Mouse (Mus musculus): ENCODE measurements around the gene Depdc5.
"Not testable (repeated sequence)": the region's sequence is repeated elsewhere in the genome, so short reads cannot be mapped to it uniquely, and the experiment has no call there.

Depdc5 gene

DNA sequence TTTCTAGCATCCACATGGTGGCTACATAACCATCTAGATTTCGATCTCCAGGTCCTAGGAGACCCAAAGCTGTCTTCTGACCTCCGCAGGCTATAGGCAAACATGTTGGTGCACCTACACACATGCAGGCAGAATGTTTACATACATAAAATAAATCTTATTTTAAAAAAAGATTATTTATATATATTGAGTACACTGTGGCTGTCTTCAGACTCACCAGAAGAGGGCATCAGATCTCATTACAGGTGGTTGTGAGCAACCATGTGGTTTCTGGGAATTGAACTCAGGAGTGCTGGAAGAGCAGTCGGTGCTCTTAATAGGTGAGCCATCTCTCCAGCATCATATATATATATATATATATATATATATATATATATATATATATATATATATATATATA lies 50.6 kb downstream of the Depdc5 start:
- peak; percentile 4 for DNase-seq

GRCm38 (mm10) chr5:32919281-32919680 lies 55.8 kb downstream of the Depdc5 start:
- not testable (repeated sequence) for DNase-seq

DNA sequence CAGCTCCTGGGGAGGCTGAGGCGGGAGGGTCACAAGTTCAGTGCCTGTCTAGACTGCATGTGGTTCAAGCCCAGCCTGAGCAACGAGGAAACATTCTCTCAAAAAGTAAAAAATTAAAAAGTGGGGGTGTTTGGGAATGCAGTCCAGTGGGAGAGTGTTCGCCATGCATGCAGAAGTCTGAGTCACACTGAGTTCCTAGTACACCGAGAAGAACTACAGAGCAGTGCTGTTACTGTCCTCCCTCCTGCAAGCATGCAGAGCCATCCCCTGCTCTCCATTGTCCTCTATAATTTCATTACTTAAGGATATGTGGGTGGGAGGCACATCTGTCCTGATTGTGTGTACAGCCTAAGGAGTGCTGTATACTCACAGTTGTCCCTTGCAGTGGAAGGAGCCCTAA lies 59.4 kb downstream of the Depdc5 start:
- no peak for DNase-seq

- no peak for DNase-seq
Measured at GRCm38 (mm10) chr5:32930761-32931160, 67.3 kb downstream of the Depdc5 start.

DNA sequence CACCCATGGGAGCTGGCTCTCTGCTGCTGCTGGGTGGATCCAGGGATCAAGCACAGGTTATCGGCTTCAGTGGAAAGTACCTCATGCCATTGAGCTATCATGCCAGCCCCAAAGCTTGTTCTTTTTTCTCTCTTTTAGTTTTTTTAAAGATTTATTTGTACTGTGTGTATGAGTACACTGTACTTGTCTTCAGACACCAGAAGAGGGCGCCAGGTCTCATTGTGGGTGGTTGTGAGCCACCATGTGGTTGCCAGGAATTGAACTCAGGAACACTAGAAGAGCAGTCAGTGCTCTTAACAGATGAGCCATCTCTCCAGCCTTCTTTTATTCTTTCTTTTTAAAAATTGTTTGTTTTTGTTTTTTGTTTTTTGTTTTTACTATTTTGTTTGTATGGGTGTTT lies 71.2 kb downstream of the Depdc5 start:
- peak; percentile 39 for DNase-seq

GRCm38 (mm10) chr5:32940586-32940985 lies 77.1 kb downstream of the Depdc5 start:
- no peak for DNase-seq

DNA sequence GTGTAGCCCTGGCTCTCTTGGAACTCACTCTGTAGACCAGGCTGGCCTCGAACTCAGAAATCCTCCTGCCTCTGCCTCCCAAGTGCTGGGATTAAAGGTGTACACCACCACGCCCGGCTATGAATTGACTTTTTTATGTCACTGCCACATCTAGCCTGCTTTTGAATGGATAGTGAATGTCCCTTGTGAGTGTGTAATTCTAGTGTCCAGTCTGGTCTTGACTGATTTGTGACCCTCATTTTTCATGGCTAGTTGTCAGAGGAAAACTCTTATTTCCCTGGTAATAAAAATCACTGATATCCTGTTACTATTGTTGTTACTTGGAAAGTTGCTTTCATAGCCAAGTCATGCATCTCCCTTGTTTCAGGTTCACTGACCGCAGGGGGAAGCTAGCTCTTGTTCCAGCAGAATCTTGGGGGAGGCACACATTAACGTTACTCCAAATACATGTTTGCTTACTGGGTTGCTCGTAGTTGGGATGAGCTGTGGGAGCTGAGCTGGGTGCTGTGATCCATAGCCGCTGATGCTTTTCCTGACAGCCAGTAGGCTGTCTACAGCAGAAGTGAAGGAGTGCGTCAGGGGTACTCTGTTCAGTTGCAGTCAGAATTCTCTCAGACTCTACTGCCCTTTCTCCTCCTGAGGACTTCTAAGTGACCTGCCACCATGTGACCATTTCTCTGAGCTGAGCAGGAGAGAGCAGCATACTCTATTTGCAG lies 77.9 kb downstream of the Depdc5 start:
- DNase-seq, result no peak

- no peak for DNase-seq
Measured at GRCm38 (mm10) chr5:32950077-32950476, 86.6 kb downstream of the Depdc5 start.

DNA sequence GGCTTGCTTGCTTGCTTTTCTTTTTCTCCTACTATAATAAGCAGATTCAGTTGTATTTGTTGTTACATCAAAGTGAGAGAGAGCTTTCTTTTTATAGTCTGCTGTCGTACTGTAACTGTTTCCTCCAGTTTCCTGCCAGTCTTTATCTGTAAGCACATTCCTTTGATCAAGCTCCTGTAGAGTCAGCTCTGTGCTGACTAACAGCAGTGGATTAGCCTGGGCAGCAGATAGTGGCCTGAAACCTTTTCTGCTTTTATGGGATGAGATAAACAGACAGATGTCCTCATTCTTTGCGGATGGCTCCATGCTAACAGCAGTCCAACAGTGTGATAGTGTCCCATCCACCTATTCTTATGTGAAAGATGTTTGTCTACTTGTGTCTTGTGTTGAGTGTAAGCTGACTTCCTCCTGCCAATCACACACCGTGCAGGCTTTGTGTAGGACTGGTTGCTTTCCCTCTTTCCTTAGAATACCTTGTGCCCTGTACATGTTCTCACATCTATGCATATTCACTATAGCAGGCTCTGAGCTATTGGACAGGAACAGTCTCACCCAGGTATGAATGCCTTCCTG lies 87.3 kb downstream of the Depdc5 start:
- DNase-seq, result no peak

DNA sequence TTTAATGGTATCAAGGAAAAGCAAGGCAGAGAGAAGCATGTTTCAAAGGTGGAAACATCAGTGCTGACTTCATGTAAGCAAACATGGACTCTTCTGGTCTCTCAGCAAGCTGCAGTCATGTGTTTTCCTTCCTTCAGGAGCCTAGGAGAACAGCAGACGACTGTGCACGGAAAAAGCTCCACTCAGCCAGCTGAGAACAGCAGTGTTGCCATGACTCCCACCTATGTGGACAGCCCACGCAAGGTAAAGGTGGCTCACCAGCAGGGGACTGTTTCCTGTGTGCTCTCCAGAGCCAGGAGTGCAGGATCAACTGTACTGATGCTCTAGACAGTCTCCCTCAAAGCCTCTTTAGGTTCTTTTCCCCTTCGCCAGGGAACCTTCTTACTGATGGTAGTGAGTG lies 92.2 kb downstream of the Depdc5 start:
- DNase-seq, result no peak

- DNase-seq, result no peak
Measured at GRCm38 (mm10) chr5:32961616-32962015, 98.1 kb downstream of the Depdc5 start.

DNA sequence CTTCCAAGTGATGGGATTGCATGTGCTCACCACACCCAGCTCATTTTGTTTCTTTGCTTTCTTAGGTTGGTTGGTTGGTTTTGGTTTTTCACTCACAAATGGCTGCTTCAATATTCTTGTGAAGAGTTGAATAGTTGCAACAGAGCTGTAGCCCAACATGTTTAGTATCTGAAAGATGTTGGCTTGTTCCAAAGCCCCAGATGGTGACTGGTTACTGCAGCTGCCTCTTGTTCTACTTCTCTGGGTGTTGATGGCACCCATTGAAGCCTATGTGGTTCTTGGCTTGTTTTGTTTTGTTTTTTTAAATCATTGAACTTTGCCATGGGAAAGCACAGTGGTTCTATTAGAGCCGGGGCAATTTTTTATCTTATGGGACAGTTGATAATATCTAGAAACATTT lies 99.1 kb downstream of the Depdc5 start:
- DNase-seq, result no peak

- DNase-seq, result no peak
Measured at GRCm38 (mm10) chr5:32976541-32976940, 113.0 kb downstream of the Depdc5 start.

DNA sequence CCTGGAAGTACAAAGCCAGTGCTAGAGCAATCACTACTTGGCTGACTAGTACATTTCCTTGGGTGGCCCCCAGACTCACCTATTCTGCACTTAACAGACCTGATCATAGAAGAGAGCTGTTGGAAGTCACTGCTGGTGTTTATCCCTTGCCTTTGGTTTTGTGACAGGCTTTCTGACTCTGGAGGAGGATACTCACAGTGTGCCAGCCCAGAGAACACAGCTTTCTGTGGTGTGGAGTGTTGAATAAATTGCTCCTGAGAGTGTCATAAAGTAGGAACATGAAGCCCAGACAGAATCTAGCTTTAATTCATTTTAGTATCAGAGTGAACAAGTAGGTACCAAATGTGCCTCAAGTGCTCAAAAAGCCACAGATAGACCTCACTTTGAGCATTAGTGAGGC lies 113.7 kb downstream of the Depdc5 start:
- DNase-seq, result no peak

- no peak for DNase-seq
Measured at GRCm38 (mm10) chr5:32985379-32985778, 121.9 kb downstream of the Depdc5 start.

DNA sequence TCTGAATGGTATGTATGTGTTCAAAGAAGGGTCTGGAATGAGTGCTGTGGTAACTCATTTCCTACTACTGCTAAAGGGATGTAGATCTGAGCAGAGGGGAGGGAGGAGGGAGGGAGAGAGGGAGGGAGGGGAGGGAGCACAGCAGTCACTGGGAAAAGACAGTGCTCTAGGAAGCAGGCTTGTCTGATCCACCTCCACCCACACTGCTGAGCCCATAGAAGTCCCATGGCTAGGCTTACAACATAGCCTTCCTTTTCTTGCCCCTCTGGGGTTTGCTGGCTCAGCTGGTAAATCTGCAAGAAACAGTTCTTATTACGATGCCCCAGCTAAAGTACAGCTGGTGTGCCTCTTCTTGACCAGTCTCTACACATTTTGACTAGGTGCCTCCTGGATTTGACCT lies 124.4 kb downstream of the Depdc5 start:
- no peak for DNase-seq

DNA sequence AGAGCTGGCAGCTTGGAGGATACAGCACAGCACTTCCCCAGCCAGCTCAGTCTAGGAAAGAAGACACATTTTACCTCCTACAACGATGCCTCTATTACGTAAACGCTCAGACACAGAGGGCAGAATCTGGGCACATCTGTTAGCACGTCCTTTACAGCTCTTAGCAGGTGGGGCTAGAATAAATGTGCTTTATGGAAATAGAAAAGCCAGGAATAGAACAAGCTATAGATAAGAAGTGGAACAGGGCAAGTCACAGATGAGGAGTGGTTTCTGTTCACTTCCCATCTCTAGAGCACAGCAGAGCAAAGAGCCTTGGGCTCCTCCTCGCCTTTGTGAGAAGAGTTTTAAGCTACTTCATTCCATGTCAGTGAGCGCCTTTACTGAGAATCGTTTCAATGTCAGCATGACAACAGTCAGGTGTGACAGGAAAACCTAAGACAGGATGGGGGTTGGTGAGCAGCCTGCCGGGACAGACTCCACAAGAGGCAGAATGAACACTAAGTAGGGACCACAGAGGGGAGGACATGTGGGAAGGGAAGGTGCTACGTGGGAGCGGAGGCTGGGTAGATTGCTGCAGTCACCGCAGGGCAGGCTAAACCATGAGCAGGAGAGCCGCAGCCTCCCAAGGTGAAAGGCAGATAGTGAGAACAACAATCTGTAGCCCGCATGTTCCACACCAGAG lies 126.6 kb downstream of the Depdc5 start:
- DNase-seq, result no peak

DNA sequence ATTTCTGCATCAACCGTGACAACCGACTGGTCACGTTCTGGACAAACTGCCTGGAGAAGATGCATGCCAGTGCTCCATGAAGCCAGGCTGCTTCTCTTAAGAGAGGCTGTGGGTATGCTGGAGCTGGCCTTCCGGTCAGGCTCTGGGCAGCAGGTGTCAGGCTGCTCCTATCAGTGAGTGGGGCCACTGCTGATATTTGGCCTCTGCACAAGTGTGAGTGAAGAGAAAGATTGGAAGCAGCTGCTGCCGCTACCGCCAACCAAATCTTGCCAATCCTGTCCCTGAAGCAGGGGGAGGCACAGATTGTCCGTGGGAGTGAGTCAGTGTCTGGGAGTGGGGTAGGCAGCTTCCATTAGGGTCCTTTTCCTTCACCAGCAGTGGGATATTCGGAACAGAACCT lies 127.7 kb downstream of the Depdc5 start:
- DNase-seq, result no peak

- DNase-seq, result no peak
Measured at GRCm38 (mm10) chr5:32994471-32994870, 131.0 kb downstream of the Depdc5 start.

- no peak for DNase-seq
Measured at GRCm38 (mm10) chr5:32995756-32996155, 132.3 kb downstream of the Depdc5 start.

DNA sequence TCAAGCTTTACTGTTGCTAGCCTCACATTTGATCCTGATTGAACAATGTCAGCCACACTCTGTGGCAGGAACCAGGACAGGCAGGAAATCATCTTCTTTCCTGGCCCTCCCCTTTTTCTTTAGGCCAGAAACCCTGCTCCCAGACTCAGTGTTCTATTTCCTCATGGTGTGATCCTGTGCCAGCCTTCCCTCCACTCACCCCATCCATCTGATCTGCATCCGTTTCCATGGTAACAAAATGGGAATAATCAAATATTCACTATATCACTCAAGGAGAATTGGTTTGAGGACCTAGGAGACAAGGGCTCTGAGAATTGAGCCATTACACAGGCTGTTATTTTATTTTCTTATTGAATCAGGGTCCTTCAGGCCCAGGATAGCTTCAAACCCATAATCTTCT lies 133.1 kb downstream of the Depdc5 start:
- no peak for DNase-seq

- DNase-seq, result no peak
Measured at GRCm38 (mm10) chr5:32997686-32998085, 134.2 kb downstream of the Depdc5 start.

DNA sequence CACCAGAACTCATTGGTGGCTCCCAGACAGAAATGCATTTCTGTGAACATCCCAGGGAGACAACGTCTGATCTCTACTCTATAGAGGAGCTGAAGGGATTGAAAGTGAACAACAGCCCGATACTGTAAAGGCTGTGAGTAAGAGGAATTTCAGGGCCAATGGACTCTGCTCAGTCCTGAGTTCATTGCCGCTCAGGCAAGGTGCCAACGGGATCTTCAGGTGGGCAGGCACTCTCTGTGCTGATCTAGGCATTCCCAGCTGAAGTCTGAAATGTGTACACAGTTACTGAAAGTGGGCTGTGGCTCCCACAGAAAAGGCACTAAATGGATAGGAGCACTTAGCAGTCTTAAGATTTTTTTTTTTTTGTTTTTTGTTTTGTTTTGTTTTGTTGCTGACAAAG lies 135.3 kb downstream of the Depdc5 start:
- no peak for DNase-seq

- no peak for DNase-seq
Measured at GRCm38 (mm10) chr5:33001111-33001510, 137.6 kb downstream of the Depdc5 start.
